Mouse (Mus musculus) testis, adult 2 months (tissue): ENCODE measurements at regions not wholly inside any gene's neighbourhood (a gene's known extent, or its start where the extent isn't known, plus 50 kb on each side); places are given as distances from the start of the nearest gene placed in this dataset.

Experiments used
- CTCF ChIP-seq: fragments of 200-500 bp; IDR thresholded peaks from 2 replicates; pipeline ENCODE4 v1.5.1; 2012; ENCODE audit warnings: low read depth, mild to moderate bottlenecking, inconsistent platforms, low read length, moderate library complexity; ENCODE audit not compliant: control insufficient read depth, insufficient read depth, insufficient replicate concordance
- POLR2A ChIP-seq: fragments of 200-500 bp; IDR thresholded peaks from 2 replicates; pipeline ENCODE4 v1.6.1; 2012; ENCODE audit warnings: low read depth, mild to moderate bottlenecking, inconsistent platforms, low read length, moderate library complexity; ENCODE audit not compliant: control insufficient read depth

- TF ChIP-seq CTCF (no peak), POLR2A (no peak)
These were observed 5512.1 kb downstream of the 9330182O14Rik start for GRCm38 (mm10) chr15:45646256-45646655.
